Mouse (Mus musculus) stomach, embryonic 16.5 days (tissue): ENCODE measurements around the gene Pglyrp2. TPM values are rescaled to one million over a fixed set of nuclear protein-coding genes. Genes with fewer than 3 reads are reported as not detected.

ENCODE experiments used
- ATAC-seq: fragments of 200-750 bp; cut with Nextera tagmentation; 2 replicates; pipeline ENCODE4 v1.8.0; 2017; ENCODE audit warnings: moderate number of reproducible peaks, moderate TSS enrichment; ENCODE audit not compliant: insufficient read depth, low FRiP score
- H3K27ac ChIP-seq: fragments of 300-500 bp; sonication (generic); 2 replicates; pipeline ENCODE4 v1.5.1; 2014; ENCODE audit warnings: low read length
- H3K27me3 ChIP-seq: fragments of 300-500 bp; sonication (generic); 2 replicates; pipeline ENCODE4 v1.6.1; 2014; ENCODE audit warnings: low read length, control low read depth, mixed read lengths; ENCODE audit not compliant: control insufficient read depth, insufficient read depth
- H3K36me3 ChIP-seq: fragments of 300-500 bp; sonication (generic); 2 replicates; pipeline ENCODE4 v1.6.1; 2014; ENCODE audit warnings: low read length; ENCODE audit not compliant: control insufficient read depth, insufficient read depth
- H3K4me1 ChIP-seq: fragments of 300-500 bp; sonication (generic); 2 replicates; pipeline ENCODE4 v1.6.1; 2014; ENCODE audit warnings: low read length, control low read depth, mixed read lengths; ENCODE audit not compliant: control insufficient read depth, insufficient read depth
- H3K4me2 ChIP-seq: fragments of 300-500 bp; sonication (generic); 2 replicates; pipeline ENCODE4 v1.6.1; 2014; ENCODE audit warnings: low read depth, low read length, mixed read lengths
- H3K4me3 ChIP-seq: fragments of 300-500 bp; sonication (generic); replicated peaks from 2 replicates; pipeline ENCODE4 v1.5.1; 2014; ENCODE audit warnings: mild to moderate bottlenecking, low read length
- H3K9ac ChIP-seq: fragments of 300-500 bp; sonication (generic); 2 replicates; pipeline ENCODE4 v1.6.1; 2014; ENCODE audit warnings: low read length
- H3K9me3 ChIP-seq: fragments of 300-500 bp; sonication (generic); replicated peaks from 2 replicates; pipeline ENCODE4 v1.6.1; 2016; ENCODE audit warnings: low read length, control low read depth; ENCODE audit not compliant: control insufficient read depth
- whole genome bisulfite sequencing: fragments of 180-500 bp; shearing (Covaris S2); extraction: QIAGEN DNeasy Blood & Tissue Kit; methylation state at CpG from one replicate; pipeline ENCODE4 v1.1.7; 2014; 5-methylcytosine and 5-hydroxymethylcytosine counted together
- polyA plus RNA-seq: library from polyadenylated mRNA; unstranded; fragments of >200 nt; fragmentation: Nextera tagmentation; extraction: Ambion mirVana; gene quantifications from 2 replicates; pipeline ENCODE4 v1.2.1, GENCODE M21; 2015

Gene Pglyrp2
- polyA plus RNA-seq = 0.39 and 0.84 TPM in 2 replicates

- Histone ChIP-seq H3K9me3 (no peaks in the 10 kb centered on the region), H3K4me2 (no peak within 1 kb of the TSS), H3K4me1 (no peaks in the 10 kb centered on the region), H3K27ac (no peak within 1 kb of the TSS), H3K27me3 (no peaks in the 10 kb centered on the region), H3K4me3 (no peak within 1 kb of the TSS), H3K9ac (no peak within 1 kb of the TSS), H3K36me3 (no peaks in the 10 kb centered on the region)
- no peak for ATAC-seq
- 70% methylated on average over 2 of the region's 2 CpGs for WGBS
These were observed at the start of gene Pglyrp2 for GRCm38 (mm10) chr17:32424034-32424433. Gene Pglyrp2, minus strand, starts transcription at chr17:32424167.

- no peak for ATAC-seq
- Histone ChIP-seq H3K27me3 (no peaks in the 10 kb centered on the region), H3K4me1 (no peaks in the 10 kb centered on the region), H3K27ac (no peak overlapping the region), H3K36me3 (no peaks in the 10 kb centered on the region), H3K9me3 (no peaks in the 10 kb centered on the region), H3K4me2 (no peak overlapping the region), H3K4me3 (no peak overlapping the region), H3K9ac (no peak overlapping the region)
- WGBS = 55% methylated on average over 7 of the region's 7 CpGs
These were observed 48.2 kb upstream of the Pglyrp2 start for GRCm38 (mm10) chr17:32472176-32472575.

- no peak for ATAC-seq
- no peaks in the 10 kb centered on the region for H3K36me3 ChIP-seq
- H3K4me1 ChIP-seq = no peaks in the 10 kb centered on the region
- no peak overlapping the region for H3K4me2 ChIP-seq
- H3K9me3 ChIP-seq = no peaks in the 10 kb centered on the region
- WGBS = 72% methylated on average over 4 of the region's 4 CpGs
- no peaks in the 10 kb centered on the region for H3K27me3 ChIP-seq
- no peak overlapping the region for H3K4me3 ChIP-seq
- no peak overlapping the region for H3K9ac ChIP-seq
- no peak overlapping the region for H3K27ac ChIP-seq
These were observed 46.8 kb upstream of the Pglyrp2 start for GRCm38 (mm10) chr17:32470795-32471194.

- Histone ChIP-seq H3K27me3 (no peaks in the 10 kb centered on the region), H3K4me3 (no peak overlapping the region), H3K36me3 (no peaks in the 10 kb centered on the region), H3K27ac (no peak overlapping the region), H3K9ac (no peak overlapping the region), H3K4me1 (no peaks in the 10 kb centered on the region), H3K4me2 (no peak overlapping the region), H3K9me3 (no peaks in the 10 kb centered on the region)
- no peak for ATAC-seq
- 41% methylated on average over 7 of the region's 7 CpGs for WGBS
These were observed 44.5 kb upstream of the Pglyrp2 start for GRCm38 (mm10) chr17:32468494-32468893.

- peak overlapping the region; percentile 41; the same call in 1 of the 2 replicates for H3K27ac ChIP-seq
- H3K27me3 ChIP-seq = no peaks in the 10 kb centered on the region
- no peaks in the 10 kb centered on the region for H3K9me3 ChIP-seq
- ATAC-seq = peak; percentile 82; the same call in 1 of the 2 replicates
- 0 out of 2 replicates have a peak, but pooled peaks cover 4% of the 10 kb centered on the region for H3K4me1 ChIP-seq
- H3K36me3 ChIP-seq = no peaks in the 10 kb centered on the region
- no peak overlapping the region for H3K4me3 ChIP-seq
- no peak overlapping the region for H3K9ac ChIP-seq
- no peak overlapping the region for H3K4me2 ChIP-seq
- 35% methylated on average over 2 of the region's 2 CpGs for WGBS
These were observed 31.0 kb upstream of the Pglyrp2 start for GRCm38 (mm10) chr17:32454997-32455396.

- no peaks in the 10 kb centered on the region for H3K36me3 ChIP-seq
- ATAC-seq = no peak
- H3K27me3 ChIP-seq = no peaks in the 10 kb centered on the region
- 0 out of 2 replicates have a peak, but pooled peaks cover 2% of the 10 kb centered on the region for H3K9me3 ChIP-seq
- no peak overlapping the region for H3K27ac ChIP-seq
- H3K4me2 ChIP-seq = no peak overlapping the region
- no peak overlapping the region for H3K4me3 ChIP-seq
- H3K9ac ChIP-seq = no peak overlapping the region
- 61% methylated on average over 4 of the region's 4 CpGs for WGBS
- 0 out of 2 replicates have a peak, but pooled peaks cover 4% of the 10 kb centered on the region for H3K4me1 ChIP-seq
These were observed 30.2 kb upstream of the Pglyrp2 start for GRCm38 (mm10) chr17:32454188-32454587.

- no peaks in the 10 kb centered on the region for H3K36me3 ChIP-seq
- 0 out of 2 replicates have a peak, but pooled peaks cover 4% of the 10 kb centered on the region for H3K4me1 ChIP-seq
- no peak within 1 kb of the TSS for H3K27ac ChIP-seq
- peak; percentile 78; the same call in 1 of the 2 replicates for ATAC-seq
- H3K9me3 ChIP-seq = 0 out of 2 replicates have a peak, but pooled peaks cover 4% of the 10 kb centered on the region
- peak within 1 kb of the TSS; percentile 60 for H3K4me2 ChIP-seq
- no peaks in the 10 kb centered on the region for H3K27me3 ChIP-seq
- H3K9ac ChIP-seq = 0 out of 2 replicates have a peak within 1 kb of the TSS, but pooled peaks have one; percentile 11
- WGBS = 2% methylated on average over 19 of the region's 19 CpGs
- peak within 1 kb of the TSS; percentile 38 for H3K4me3 ChIP-seq
These were observed 28.5 kb upstream of the Pglyrp2 start, which contains the start of gene Cyp4f39 for GRCm38 (mm10) chr17:32452482-32452881. Gene Cyp4f39, plus strand, starts transcription at chr17:32452723.

GRCm38 (mm10) chr17:32450844-32451537, 27.0 kb upstream of the Pglyrp2 start:
- no peak overlapping the region for H3K27ac ChIP-seq
- no peaks in the 10 kb centered on the region for H3K27me3 ChIP-seq
- ATAC-seq = no peak
- 28% methylated on average over 2 of the region's 2 CpGs for WGBS
- no peak overlapping the region for H3K4me2 ChIP-seq
- 0 out of 2 replicates have a peak, but pooled peaks cover 4% of the 10 kb centered on the region for H3K4me1 ChIP-seq
- 0 out of 2 replicates have a peak, but pooled peaks cover 4% of the 10 kb centered on the region for H3K9me3 ChIP-seq
- no peaks in the 10 kb centered on the region for H3K36me3 ChIP-seq
- H3K9ac ChIP-seq = no peak overlapping the region
- H3K4me3 ChIP-seq = no peak overlapping the region

GRCm38 (mm10) chr17:32449042-32449441, 25.1 kb upstream of the Pglyrp2 start:
- 0 out of 2 replicates have a peak, but pooled peaks cover 4% of the 10 kb centered on the region for H3K9me3 ChIP-seq
- H3K4me3 ChIP-seq = no peak overlapping the region
- H3K27ac ChIP-seq = no peak overlapping the region
- no peaks in the 10 kb centered on the region for H3K27me3 ChIP-seq
- no peak overlapping the region for H3K4me2 ChIP-seq
- no peaks in the 10 kb centered on the region for H3K36me3 ChIP-seq
- 0 out of 2 replicates have a peak, but pooled peaks cover 4% of the 10 kb centered on the region for H3K4me1 ChIP-seq
- H3K9ac ChIP-seq = no peak overlapping the region
- no peak for ATAC-seq
- WGBS = 94% methylated on average over 1 of the region's 1 CpGs
